Mouse (Mus musculus) testis, adult 2 months (tissue): ENCODE measurements around the gene Tmem51. TPM values are rescaled to one million over a fixed set of nuclear protein-coding genes. Genes with fewer than 3 reads are reported as not detected.

Experiments
- H3K27ac ChIP-seq: fragments of 200-500 bp; 2 replicates; pipeline ENCODE4 v1.5.1; 2012; ENCODE audit warnings: low read depth, low read length; ENCODE audit not compliant: control insufficient read depth, insufficient read depth
- H3K27me3 ChIP-seq: fragments of 200-500 bp; 2 replicates; pipeline ENCODE4 v1.6.1; 2012; ENCODE audit warnings: mild to moderate bottlenecking, low read length, moderate library complexity; ENCODE audit not compliant: control insufficient read depth, insufficient read depth
- H3K36me3 ChIP-seq: fragments of 200-500 bp; 2 replicates; pipeline ENCODE4 v1.6.1; 2012; ENCODE audit warnings: mild to moderate bottlenecking, low read length; ENCODE audit not compliant: control insufficient read depth, insufficient read depth
- H3K4me1 ChIP-seq: fragments of 200-500 bp; 2 replicates; pipeline ENCODE4 v1.6.1; 2012; ENCODE audit warnings: low read length; ENCODE audit not compliant: control insufficient read depth, insufficient read depth
- H3K4me3 ChIP-seq: fragments of 200-500 bp; 2 replicates; pipeline ENCODE4 v1.5.1; 2012; ENCODE audit warnings: low read depth, mild to moderate bottlenecking, low read length, moderate library complexity, mixed read lengths; ENCODE audit not compliant: control insufficient read depth
- CTCF ChIP-seq: fragments of 200-500 bp; IDR thresholded peaks from 2 replicates; pipeline ENCODE4 v1.5.1; 2012; ENCODE audit warnings: low read depth, mild to moderate bottlenecking, inconsistent platforms, low read length, moderate library complexity; ENCODE audit not compliant: control insufficient read depth, insufficient read depth, insufficient replicate concordance
- POLR2A ChIP-seq: fragments of 200-500 bp; IDR thresholded peaks from 2 replicates; pipeline ENCODE4 v1.6.1; 2012; ENCODE audit warnings: low read depth, mild to moderate bottlenecking, inconsistent platforms, low read length, moderate library complexity; ENCODE audit not compliant: control insufficient read depth
- polyA plus RNA-seq: library from polyadenylated mRNA; depleted of rRNA; stranded (reverse); fragments of >200 nt; gene quantifications from 2 replicates; pipeline ENCODE4 v1.2.3, GENCODE M21; 2012; rRNA removed

The Tmem51 gene
- polyA plus RNA-seq, 1 experiment = 2.3 TPM

DNA sequence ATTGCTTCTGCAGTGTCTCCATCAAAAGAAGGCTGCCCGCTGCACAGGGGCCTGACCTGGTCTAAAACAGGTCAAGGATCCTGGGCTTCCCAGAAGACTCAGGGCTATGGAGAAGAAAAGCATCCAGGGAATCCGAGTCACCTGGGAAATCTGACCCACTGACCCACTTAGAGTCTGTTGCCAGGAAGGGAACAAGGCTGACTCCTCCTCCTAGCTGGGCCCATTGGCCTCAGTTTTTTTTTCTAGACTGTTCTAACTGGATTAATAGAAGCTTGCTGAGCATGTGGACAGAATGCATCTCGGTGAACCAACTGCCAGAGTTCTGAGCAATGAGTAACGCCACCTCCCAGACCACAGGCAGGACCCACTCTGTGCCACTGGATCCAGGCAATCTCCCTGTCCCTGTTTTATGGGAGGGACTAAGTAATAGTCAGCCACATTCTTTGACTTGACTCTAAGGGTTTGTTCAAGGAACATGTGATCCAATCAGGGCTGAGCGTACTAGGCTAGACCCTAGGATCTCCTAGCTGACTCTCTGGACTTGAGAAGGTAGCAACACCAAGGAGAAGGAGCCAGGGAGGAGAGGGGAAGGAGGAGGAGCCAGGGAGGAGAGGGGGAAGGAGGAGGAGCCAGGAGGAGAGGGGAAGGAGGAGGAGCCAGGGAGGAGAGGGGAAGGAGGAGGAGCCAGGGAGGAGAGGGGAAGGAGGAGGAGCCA, 90.6 kb downstream of the Tmem51 start:
- Histone ChIP-seq H3K27me3 (no peaks in the 10 kb centered on the region), H3K4me3 (no peak overlapping the region), H3K27ac (no peak overlapping the region), H3K36me3 (no peaks in the 10 kb centered on the region), H3K4me1 (no peaks in the 10 kb centered on the region)
- TF ChIP-seq CTCF = no peak
- TF ChIP-seq POLR2A = no peak

DNA sequence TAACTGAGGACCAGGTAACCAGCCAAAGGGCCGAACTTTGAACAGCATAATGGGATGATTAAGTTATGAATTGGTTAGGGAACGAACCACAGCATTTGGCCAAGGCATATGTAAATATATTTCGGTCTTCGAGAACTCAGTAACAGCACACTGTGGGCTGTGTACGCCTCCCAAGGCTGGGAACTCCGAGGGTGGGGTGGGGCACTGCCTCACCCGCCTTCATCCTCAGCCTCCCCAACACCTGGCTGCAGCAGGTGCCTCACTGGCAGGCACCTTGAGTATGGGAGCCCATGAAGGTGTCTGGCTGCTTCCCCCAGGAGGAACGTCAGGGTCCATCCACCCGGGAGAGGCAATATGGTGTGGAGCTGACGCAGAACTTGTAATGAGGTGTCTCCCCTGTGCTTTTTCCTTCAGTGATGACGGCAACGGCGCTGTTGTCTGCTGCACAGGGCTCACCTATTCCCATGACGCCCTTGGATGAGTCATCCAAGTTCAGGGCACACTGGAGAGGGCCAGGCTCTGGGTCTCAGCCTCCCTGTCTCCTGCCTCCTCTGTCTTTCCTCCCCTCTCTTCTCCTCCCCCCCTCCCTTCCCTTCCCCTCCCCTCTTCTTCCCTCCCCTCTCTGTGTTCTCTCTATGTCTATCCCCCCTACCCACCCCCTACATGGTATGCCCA, 91.4 kb downstream of the Tmem51 start:
- H3K4me1 ChIP-seq = no peaks in the 10 kb centered on the region
- H3K36me3 ChIP-seq = no peaks in the 10 kb centered on the region
- H3K27me3 ChIP-seq = no peaks in the 10 kb centered on the region
- no peak overlapping the region for H3K27ac ChIP-seq
- no peak overlapping the region for H3K4me3 ChIP-seq
- no peak for TF ChIP-seq POLR2A

DNA sequence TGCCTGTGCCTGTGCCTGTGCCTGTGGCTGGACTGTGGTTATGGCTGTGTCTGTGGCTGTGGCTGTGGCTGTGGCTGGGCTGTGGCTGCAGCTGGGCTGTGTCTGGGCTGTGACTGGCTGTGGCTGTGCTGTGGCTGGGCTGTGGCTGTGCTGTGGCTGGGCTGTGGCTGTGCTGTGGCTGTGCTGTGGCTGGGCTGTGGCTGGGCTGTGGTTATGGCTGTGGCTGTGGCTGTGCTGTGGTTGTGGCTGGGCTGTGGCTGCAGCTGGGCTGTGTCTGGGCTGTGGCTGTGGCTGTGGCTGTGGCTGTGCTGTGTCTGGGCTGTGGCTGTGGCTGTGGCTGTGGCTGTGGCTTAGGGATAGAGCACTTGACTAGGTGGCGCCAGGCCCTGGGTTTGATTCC, 95.9 kb downstream of the Tmem51 start:
- Histone ChIP-seq H3K27ac (no peak overlapping the region), H3K27me3 (no peaks in the 10 kb centered on the region), H3K36me3 (no peaks in the 10 kb centered on the region), H3K4me3 (no peak overlapping the region), H3K4me1 (no peaks in the 10 kb centered on the region)
- TF ChIP-seq POLR2A (no peak), CTCF (no peak)

DNA sequence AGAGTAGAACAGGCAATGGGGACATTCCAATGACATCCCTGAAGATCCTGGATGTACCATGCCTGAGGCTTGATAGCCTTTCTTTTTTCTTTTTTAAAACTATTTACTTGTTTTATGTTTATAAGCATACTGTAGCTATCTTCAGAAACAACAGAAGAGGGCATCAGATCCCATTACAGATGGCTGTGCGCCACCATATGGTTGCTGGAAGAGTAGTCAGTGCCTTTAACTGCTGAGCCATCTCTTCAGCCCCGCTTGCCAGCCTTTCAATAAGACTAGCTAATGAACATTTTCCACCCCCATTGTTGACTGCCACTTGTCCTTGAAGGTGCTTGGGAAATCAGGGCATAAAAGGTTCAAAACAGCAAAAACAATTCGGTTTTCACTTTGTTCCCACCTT, 100.4 kb downstream of the Tmem51 start:
- H3K4me1 ChIP-seq = no peaks in the 10 kb centered on the region
- no peak overlapping the region for H3K27ac ChIP-seq
- no peak overlapping the region for H3K4me3 ChIP-seq
- TF ChIP-seq POLR2A = no peak
- TF ChIP-seq CTCF = no peak
- H3K36me3 ChIP-seq = no peaks in the 10 kb centered on the region
- no peaks in the 10 kb centered on the region for H3K27me3 ChIP-seq

DNA sequence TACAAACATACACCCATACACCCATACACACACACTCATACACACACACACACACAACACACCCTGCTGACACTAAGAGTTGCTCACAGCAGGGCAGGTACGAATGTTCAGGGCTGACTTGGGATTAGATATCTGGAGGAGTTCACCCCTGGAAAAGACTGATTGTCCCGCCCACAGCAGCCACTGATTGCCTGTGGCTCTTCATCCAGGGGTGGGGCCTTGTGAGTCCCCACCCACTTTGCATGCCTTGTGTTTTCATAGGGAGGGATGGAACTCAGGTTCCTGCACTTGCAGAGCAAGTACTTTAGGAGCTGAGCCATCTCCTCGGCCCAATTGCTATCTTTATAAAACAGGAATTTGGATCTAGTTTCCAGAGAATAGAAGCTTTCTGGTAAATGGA, 102.6 kb downstream of the Tmem51 start:
- Histone ChIP-seq H3K27ac (no peak overlapping the region), H3K36me3 (no peaks in the 10 kb centered on the region), H3K4me1 (no peaks in the 10 kb centered on the region), H3K27me3 (no peaks in the 10 kb centered on the region), H3K4me3 (no peak overlapping the region)
- no peak for TF ChIP-seq POLR2A
- TF ChIP-seq CTCF = no peak

Other genes starting within 250 kb of the Tmem51 start
- gene Ctrc, start 237.9 kb downstream of the Tmem51 start, polyA plus RNA-seq = 0.66 and 1.4 TPM in 2 replicates
- gene Efhd2, start 209.4 kb downstream of the Tmem51 start, polyA plus RNA-seq = 56.1 and 57.6 TPM in 2 replicates
- 178 and 186 TPM in 2 replicates for gene Fhad1, start 69.2 kb downstream of the Tmem51 start, polyA plus RNA-seq
- 8.9 and 9.6 TPM in 2 replicates for gene Kazn, start 155.1 kb upstream of the Tmem51 start, polyA plus RNA-seq